ENCODE assay signal across 16 mouse cellular contexts in the genomic region with DNA sequence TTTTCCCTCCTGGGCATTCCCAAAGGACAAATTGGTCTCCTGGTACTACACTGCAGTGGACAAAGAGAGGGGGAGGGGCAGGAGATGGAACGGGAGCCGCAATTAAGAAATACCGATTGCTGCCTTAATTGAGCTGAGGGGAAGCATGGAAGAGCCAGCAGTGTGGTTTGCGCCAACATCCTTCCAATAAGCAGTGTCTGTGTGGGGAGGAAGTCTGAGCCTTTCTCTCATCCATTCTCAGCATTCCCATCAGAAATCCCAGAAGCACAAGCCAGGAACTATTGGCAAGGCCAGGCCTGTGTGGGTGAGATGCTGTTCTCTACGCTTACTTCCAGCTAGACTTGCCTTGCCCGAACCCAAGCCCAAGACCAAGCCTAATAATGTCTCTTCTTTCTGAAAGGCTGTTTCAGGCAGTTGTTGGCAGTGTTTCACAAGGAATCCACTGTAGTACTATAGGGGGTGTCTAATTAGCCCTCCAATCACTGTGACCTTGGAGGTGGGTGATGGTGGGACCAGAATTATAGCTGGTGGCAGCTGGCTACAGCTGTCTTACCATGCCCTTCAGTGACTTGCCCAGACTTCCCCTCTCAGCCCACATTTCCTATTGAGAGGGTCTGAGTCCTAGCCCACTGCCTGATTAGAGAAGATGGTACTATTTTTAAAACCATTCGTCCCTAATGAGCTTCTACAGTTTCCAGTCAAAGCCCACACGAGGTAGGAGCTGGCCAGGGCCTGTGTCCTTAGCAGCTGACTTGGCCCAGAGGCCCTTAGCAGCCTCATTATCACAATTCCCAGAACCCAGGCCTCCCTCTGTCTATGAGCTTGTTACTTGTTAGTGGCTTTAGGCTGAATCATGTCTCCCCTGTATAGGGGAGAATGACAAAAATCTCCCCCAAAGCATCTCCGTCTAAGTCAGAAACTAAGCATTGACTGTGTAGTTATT.
A peak's percentile ranks its signal among the peaks of the same experiment; 100 is the strongest.
DNase-seq lines count a peak whose midpoint lies in the region; ATAC-seq and TF ChIP-seq lines count a peak whose summit lies in the region.
"Had no signal": no experiment of that assay in that cellular context is flagged by ENCODE, and none has a peak within 500 bp of the region (broad histone marks: within the 10 kb centered on the region; RNA-seq: fewer than 3 reads in every experiment).

No protein-coding gene starts in this region.

- TF ChIP-seq CTCF in hindbrain, postnatal 0 days (IDR thresholded peaks at IDR 0.05; ENCODE audit: low read depth) = no peak

- H3K27ac ChIP-seq in heart, embryonic 11.5 days (ENCODE audit: low read depth, low read length) = no peak overlapping the region
- H3K27ac ChIP-seq in hindbrain, postnatal 0 days = no peak overlapping the region
- H3K27ac ChIP-seq: heart, embryonic 15.5 days; kidney, postnatal 0 days; liver, embryonic 15.5 days; stomach, embryonic 15.5 days had no signal

- no peaks in the 10 kb centered on the region for H3K27me3 ChIP-seq in heart, embryonic 11.5 days (ENCODE audit: control insufficient read depth, insufficient read depth, low read length)
- no peaks in the 10 kb centered on the region for H3K27me3 ChIP-seq in hindbrain, postnatal 0 days (ENCODE audit: insufficient read depth, low read length)
- H3K27me3 ChIP-seq: heart, embryonic 15.5 days; liver, embryonic 15.5 days; stomach, embryonic 15.5 days had no signal

- peak; percentile 96 for DNase-seq in heart, adult 11 months
- DNase-seq in right cerebral cortex, adult 18-20 months = peak; percentile 17
- no peak for DNase-seq in right cerebral cortex, postnatal 25 days
- peak; percentile 33 to 47 for DNase-seq in heart, adult 9 months (ENCODE audit: low spot score in 2 of 2)
- peak; percentile 10 to 28 for DNase-seq in layer of hippocampus, postnatal 36 days
- no peak for DNase-seq in hindbrain, postnatal 0 days (ENCODE audit: low spot score)
- DNase-seq in adrenal gland, adult 18-20 months (ENCODE audit: low spot score in 2 of 2) = no peak
- DNase-seq: cerebellum, adult 9-10 months; lung, postnatal 36 days had no signal

- no peak for ATAC-seq in heart, embryonic 11.5 days (replicated peaks; ENCODE audit: insufficient number of reproducible peaks, low FRiP score, low TSS enrichment)
- ATAC-seq in hindbrain, postnatal 0 days = no peak
- ATAC-seq: activated CD4-positive, CD25-positive, alpha-beta regulatory T cell, adult 4 months; inflammation-experienced regulatory T-cells, adult 6 months had no signal

- no peaks in the 10 kb centered on the region for H3K36me3 ChIP-seq in heart, embryonic 11.5 days (ENCODE audit: control insufficient read depth, insufficient read depth, low read length)
- H3K36me3 ChIP-seq in hindbrain, postnatal 0 days (ENCODE audit: insufficient read depth, low read length) = no peaks in the 10 kb centered on the region
- H3K36me3 ChIP-seq: heart, embryonic 15.5 days; liver, embryonic 15.5 days; stomach, embryonic 15.5 days had no signal

- WGBS in heart, embryonic 11.5 days (ENCODE audit: insufficient replicate concordance) = 77% methylated on average over 9 of the region's 9 CpGs
- WGBS in hindbrain, postnatal 0 days = 82% methylated on average over 9 of the region's 9 CpGs

- H3K4me2 ChIP-seq in heart, embryonic 11.5 days = no peak overlapping the region
- H3K4me2 ChIP-seq in hindbrain, postnatal 0 days (ENCODE audit: low read depth, low read length) = no peak overlapping the region
- H3K4me2 ChIP-seq: heart, embryonic 15.5 days; liver, embryonic 15.5 days; stomach, embryonic 15.5 days had no signal

- no peak overlapping the region for H3K9ac ChIP-seq in heart, embryonic 11.5 days (ENCODE audit: low read depth, low read length)
- no peak overlapping the region for H3K9ac ChIP-seq in hindbrain, postnatal 0 days (replicated peaks; ENCODE audit: low read length)
- H3K9ac ChIP-seq: heart, embryonic 15.5 days; liver, embryonic 15.5 days; stomach, embryonic 15.5 days had no signal

- H3K4me3 ChIP-seq in heart, embryonic 11.5 days (ENCODE audit: low read depth, low read length) = no peak overlapping the region
- no peak overlapping the region for H3K4me3 ChIP-seq in hindbrain, postnatal 0 days (ENCODE audit: low read length)
- H3K4me3 ChIP-seq: heart, embryonic 15.5 days; liver, embryonic 15.5 days; stomach, embryonic 15.5 days had no signal

- no peaks in the 10 kb centered on the region for H3K4me1 ChIP-seq in heart, embryonic 11.5 days (ENCODE audit: control insufficient read depth, insufficient read depth, low read length)
- no peaks in the 10 kb centered on the region for H3K4me1 ChIP-seq in hindbrain, postnatal 0 days (ENCODE audit: insufficient read depth, low read length)
- H3K4me1 ChIP-seq: heart, embryonic 15.5 days; liver, embryonic 15.5 days; stomach, embryonic 15.5 days had no signal

- H3K9me3 ChIP-seq in heart, embryonic 11.5 days (replicated peaks; ENCODE audit: control insufficient read depth, low read length) = no peaks in the 10 kb centered on the region
- H3K9me3 ChIP-seq in hindbrain, postnatal 0 days (ENCODE audit: low read length) = no peaks in the 10 kb centered on the region
- H3K9me3 ChIP-seq: heart, embryonic 15.5 days; liver, embryonic 15.5 days; stomach, embryonic 15.5 days had no signal

Comparison
In these comparisons a context has a peak if more than half of its experiments do, and no peak if none do; other contexts are left out.
1. DNase-seq: peak in heart, adult 11 months (single experiment), right cerebral cortex, adult 18-20 months (single experiment), heart, adult 9 months (2 of 2) and layer of hippocampus, postnatal 36 days (2 of 2); none in right cerebral cortex, postnatal 25 days (single experiment), hindbrain, postnatal 0 days (single experiment) and adrenal gland, adult 18-20 months (0 of 2).